Mouse (Mus musculus) heart, embryonic 14.5 days (tissue): ENCODE measurements around the gene Gm10447. TPM values are rescaled to one million over a fixed set of nuclear protein-coding genes. Genes with fewer than 3 reads are reported as not detected.
"Not testable (repeated sequence)": the region's sequence is repeated elsewhere in the genome, so short reads cannot be mapped to it uniquely, and the experiment has no call there.

Source experiments
- ATAC-seq: fragments of 200-750 bp; cut with Nextera tagmentation; 2 replicates; pipeline ENCODE4 v1.8.0; 2017; ENCODE audit warnings: low read depth, moderate TSS enrichment; ENCODE audit not compliant: insufficient number of reproducible peaks, insufficient read depth, low FRiP score
- H3K27ac ChIP-seq, 2 experiments: fragments of 200-500 bp in 1 of 2; fragments of 300-500 bp in 1 of 2; sonication (generic) in 1 of 2; replicated peaks in 1 of 2; 2 replicates each; pipeline ENCODE4 v1.5.1; 2012 to 2014; ENCODE audit warnings: low read depth in 2 of 2, low read length in 2 of 2, control low read depth in 1 of 2, mild to moderate bottlenecking in 1 of 2, mixed read lengths in 1 of 2; ENCODE audit not compliant: control insufficient read depth in 1 of 2, insufficient read depth in 1 of 2
- H3K27me3 ChIP-seq: fragments of 300-500 bp; sonication (generic); 2 replicates; pipeline ENCODE4 v1.6.1; 2014; ENCODE audit warnings: mild to moderate bottlenecking, low read length, control low read depth; ENCODE audit not compliant: control insufficient read depth, insufficient read depth
- H3K36me3 ChIP-seq: fragments of 300-500 bp; sonication (generic); 2 replicates; pipeline ENCODE4 v1.6.1; 2014; ENCODE audit warnings: mild to moderate bottlenecking, control low read depth, low read length, mixed read lengths; ENCODE audit not compliant: control insufficient read depth, insufficient read depth
- H3K4me1 ChIP-seq, 2 experiments: fragments of 200-500 bp in 1 of 2; fragments of 300-500 bp in 1 of 2; sonication (generic) in 1 of 2; 2 replicates each; pipeline ENCODE4 v1.6.1; 2012 to 2014; ENCODE audit warnings: low read length in 2 of 2, control low read depth in 1 of 2, mixed read lengths in 1 of 2; ENCODE audit not compliant: control insufficient read depth in 2 of 2, insufficient read depth in 2 of 2
- H3K4me2 ChIP-seq: fragments of 300-500 bp; sonication (generic); 2 replicates; pipeline ENCODE4 v1.6.1; 2014; ENCODE audit warnings: mild to moderate bottlenecking, low read length
- H3K4me3 ChIP-seq, 2 experiments: fragments of 200-500 bp in 1 of 2; fragments of 300-500 bp in 1 of 2; sonication (generic) in 1 of 2; 2 replicates each; pipeline ENCODE4 v1.5.1; 2012 to 2014; ENCODE audit warnings: low read length in 2 of 2, mild to moderate bottlenecking in 2 of 2, control low read depth in 1 of 2, low read depth in 1 of 2, moderate library complexity in 1 of 2; ENCODE audit not compliant: control insufficient read depth in 1 of 2, insufficient read depth in 1 of 2
- H3K9ac ChIP-seq: fragments of 300-500 bp; sonication (generic); 2 replicates; pipeline ENCODE4 v1.6.1; 2014; ENCODE audit warnings: mild to moderate bottlenecking, low read length
- H3K9me3 ChIP-seq: fragments of 300-500 bp; sonication (generic); 2 replicates; pipeline ENCODE4 v1.6.1; 2016; ENCODE audit warnings: low read length, control low read depth; ENCODE audit not compliant: control insufficient read depth
- WGBS: fragments of 180-500 bp; shearing (Covaris S2); extraction: QIAGEN DNeasy Blood & Tissue Kit; methylation state at CpG from one replicate; pipeline ENCODE4 v1.1.7; 2014; 5-methylcytosine and 5-hydroxymethylcytosine counted together
- polyA plus RNA-seq: library from polyadenylated mRNA; unstranded; fragments of >200 nt; fragmentation: Nextera tagmentation; extraction: Ambion mirVana; gene quantifications from 2 replicates; pipeline ENCODE4 v1.2.1, GENCODE M21; 2014

Gm10447 gene
- polyA plus RNA-seq, 1 experiment from 2014 or later = 0.16 TPM

GRCm38 (mm10) chr11:53428716-53429057, 28.2 kb downstream of the Gm10447 start:
- Histone ChIP-seq H3K4me2 (no peak overlapping the region), H3K9me3 (no peaks in the 10 kb centered on the region), H3K4me1 (peaks cover 7 to 31% of the 10 kb centered on the region in 2 experiments), H3K36me3 (peaks cover 15% of the 10 kb centered on the region), H3K4me3 (no peak overlapping the region), H3K9ac (no peak overlapping the region), H3K27ac (no peak overlapping the region), H3K27me3 (no peaks in the 10 kb centered on the region)
- ATAC-seq = no peak
- WGBS = 96% methylated on average over 5 of the region's 5 CpGs

- Histone ChIP-seq H3K4me3 (no peak overlapping the region), H3K9ac (no peak overlapping the region), H3K27ac (no peak overlapping the region), H3K27me3 (no peaks in the 10 kb centered on the region), H3K36me3 (peaks cover 15% of the 10 kb centered on the region), H3K9me3 (no peaks in the 10 kb centered on the region), H3K4me1 (peaks cover 7 to 31% of the 10 kb centered on the region in 2 experiments), H3K4me2 (no peak overlapping the region)
- WGBS = 93% methylated on average over 3 of the region's 3 CpGs
- no peak for ATAC-seq
Observed at GRCm38 (mm10) chr11:53427993-53428715, 28.8 kb downstream of the Gm10447 start.

GRCm38 (mm10) chr11:53426914-53427313, 30.0 kb downstream of the Gm10447 start:
- Histone ChIP-seq H3K4me1 (peaks cover 7 to 31% of the 10 kb centered on the region in 2 experiments), H3K27ac (peak overlapping the region; percentile 4 to 37; a peak in 1 of 4 replicates), H3K36me3 (peaks cover 20% of the 10 kb centered on the region)
- H3K4me3 ChIP-seq, ATAC-seq, H3K9ac ChIP-seq, H3K9me3 ChIP-seq, H3K27me3 ChIP-seq, H3K4me2 ChIP-seq: not testable (repeated sequence)
- WGBS = 34% methylated on average over 3 of the region's 3 CpGs

GRCm38 (mm10) chr11:53425711-53426255, 31.1 kb downstream of the Gm10447 start:
- H3K4me3 ChIP-seq = no peak overlapping the region
- peaks cover 30% of the 10 kb centered on the region for H3K36me3 ChIP-seq
- H3K4me2 ChIP-seq = no peak overlapping the region
- no peak overlapping the region for H3K9ac ChIP-seq
- no peaks in the 10 kb centered on the region for H3K9me3 ChIP-seq
- peak overlapping the region in 1 of 2 experiments; percentile 10; a peak in 1 of 4 replicates for H3K27ac ChIP-seq
- ATAC-seq = no peak
- H3K4me1 ChIP-seq = peaks cover 5 to 26% of the 10 kb centered on the region in 2 experiments; a peak in 3 of 4 replicates
- 78% methylated on average over 6 of the region's 6 CpGs for WGBS
- no peaks in the 10 kb centered on the region for H3K27me3 ChIP-seq

- Histone ChIP-seq H3K9me3 (no peaks in the 10 kb centered on the region), H3K9ac (no peak overlapping the region; the same call in 1 of the 2 replicates), H3K27ac (peak overlapping the region; percentile 10 to 24; a peak in 2 of 4 replicates), H3K4me3 (no peak overlapping the region), H3K36me3 (peaks cover 33% of the 10 kb centered on the region), H3K4me1 (peaks cover 5 to 26% of the 10 kb centered on the region in 2 experiments; a peak in 3 of 4 replicates), H3K4me2 (no peak overlapping the region), H3K27me3 (no peaks in the 10 kb centered on the region)
- ATAC-seq = no peak
- WGBS = 28% methylated on average over 3 of the region's 3 CpGs
Observed at GRCm38 (mm10) chr11:53425251-53425650, 31.7 kb downstream of the Gm10447 start.

GRCm38 (mm10) chr11:53424826-53425225, 32.1 kb downstream of the Gm10447 start:
- peaks cover 5 to 23% of the 10 kb centered on the region in 2 experiments; a peak in 3 of 4 replicates for H3K4me1 ChIP-seq
- peaks cover 38% of the 10 kb centered on the region for H3K36me3 ChIP-seq
- H3K9ac ChIP-seq = no peak overlapping the region; the same call in 1 of the 2 replicates
- 64% methylated on average over 2 of the region's 2 CpGs for WGBS
- H3K27me3 ChIP-seq = no peaks in the 10 kb centered on the region
- H3K4me2 ChIP-seq = no peak overlapping the region
- H3K4me3 ChIP-seq = no peak overlapping the region
- peak overlapping the region; percentile 10 to 24; a peak in 2 of 4 replicates for H3K27ac ChIP-seq
- H3K9me3 ChIP-seq = no peaks in the 10 kb centered on the region
- no peak for ATAC-seq

- Histone ChIP-seq H3K36me3 (peaks cover 44% of the 10 kb centered on the region), H3K4me2 (no peak within 1 kb of the TSS), H3K4me3 (no peak within 1 kb of the TSS), H3K27ac (no peak within 1 kb of the TSS), H3K9ac (no peak within 1 kb of the TSS), H3K9me3 (no peaks in the 10 kb centered on the region), H3K4me1 (peaks cover 5 to 17% of the 10 kb centered on the region in 2 experiments; a peak in 3 of 4 replicates), H3K27me3 (no peaks in the 10 kb centered on the region)
- no peak for ATAC-seq
- 62% methylated on average over 4 of the region's 4 CpGs for WGBS
Observed at GRCm38 (mm10) chr11:53423036-53423435, 33.9 kb downstream of the Gm10447 start, which contains the start of gene Leap2. TSS of gene Leap2 (minus strand) at chr11:53423170.
